Mouse (Mus musculus) ES-Bruce4 (cell line): Measurements from ENCODE around the gene Tmem151b. TPM values are rescaled to one million over a fixed set of nuclear protein-coding genes. Genes with fewer than 3 reads are reported as not detected.
A peak's percentile ranks its signal among the peaks of the same experiment; 100 is the strongest.

Experiments used
- H3K27ac ChIP-seq: 2 replicates; pipeline ENCODE4 v1.5.1; 2012; ENCODE audit warnings: low read length, inconsistent platforms; ENCODE audit not compliant: insufficient read depth
- H3K27me3 ChIP-seq: 2 replicates; pipeline ENCODE4 v1.6.1; 2012; ENCODE audit warnings: mild to moderate bottlenecking, low read length, inconsistent platforms; ENCODE audit not compliant: control insufficient read depth, poor library complexity, insufficient read depth, severe bottlenecking
- H3K36me3 ChIP-seq: 2 replicates; pipeline ENCODE4 v1.6.1; 2012; ENCODE audit warnings: inconsistent platforms, mild to moderate bottlenecking, low read length, moderate library complexity; ENCODE audit not compliant: control insufficient read depth, poor library complexity, insufficient read depth, severe bottlenecking
- H3K4me1 ChIP-seq: one replicate; pipeline ENCODE4 v1.8.1; 2011; ENCODE audit warnings: low read length; ENCODE audit not compliant: control insufficient read depth, insufficient read depth
- H3K4me3 ChIP-seq: 2 replicates; pipeline ENCODE4 v1.5.1; 2011; ENCODE audit warnings: low read depth, mild to moderate bottlenecking, low read length
- H3K9ac ChIP-seq: 2 replicates; pipeline ENCODE4 v1.6.1; 2012; ENCODE audit warnings: low read depth, mild to moderate bottlenecking, inconsistent platforms; ENCODE audit not compliant: poor library complexity, severe bottlenecking
- H3K9me3 ChIP-seq: replicated peaks from 2 replicates; pipeline ENCODE4 v1.6.1; 2012; ENCODE audit warnings: mild to moderate bottlenecking, low read length, inconsistent platforms; ENCODE audit not compliant: control insufficient read depth, poor library complexity, insufficient read depth, severe bottlenecking
- CTCF ChIP-seq: IDR thresholded peaks from one replicate; pipeline ENCODE4 v1.8.1; 2011; ENCODE audit warnings: low read depth, low read length
- EP300 ChIP-seq: IDR thresholded peaks from 2 replicates; pipeline ENCODE4 v1.6.1; 2011; ENCODE audit warnings: low read depth, low read length; ENCODE audit not compliant: insufficient read depth
- POLR2A ChIP-seq: IDR thresholded peaks from one replicate; pipeline ENCODE4 v1.8.1; 2011; ENCODE audit warnings: low read length; ENCODE audit not compliant: insufficient read depth
- polyA plus RNA-seq: library from polyadenylated mRNA; stranded (reverse); fragments of >200 nt; gene quantifications from 2 replicates; pipeline ENCODE4 v1.2.4, GENCODE M21; 2011; ENCODE audit warnings: low read depth; ENCODE audit not compliant: missing spikeins, insufficient read depth, insufficient read length

The Tmem151b gene
- polyA plus RNA-seq, 1 experiment, result 1.5 TPM

DNA sequence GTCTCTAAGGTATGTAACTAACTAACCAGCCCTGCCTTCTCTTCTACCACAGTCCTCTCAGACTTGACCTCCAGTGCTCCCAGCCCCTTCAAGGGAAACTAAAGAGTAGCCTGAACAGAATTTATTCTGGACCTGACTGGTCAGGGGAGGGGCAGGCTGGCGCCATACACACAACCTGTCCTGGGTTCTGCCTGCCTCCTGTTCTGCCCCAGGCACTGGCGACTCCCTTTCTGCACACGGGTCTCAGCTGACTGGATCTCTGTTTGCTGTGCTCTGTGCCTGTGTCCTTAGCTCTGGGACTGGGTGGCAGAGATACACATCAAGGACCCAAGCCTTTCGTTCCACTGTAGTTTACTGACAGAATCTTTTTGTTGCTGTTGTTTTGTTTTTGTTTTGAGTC lies 30.1 kb upstream of the Tmem151b start:
- Histone ChIP-seq H3K27ac (peak overlapping the region; percentile 65), H3K9me3 (no peaks in the 10 kb centered on the region)
- TF ChIP-seq POLR2A (no peak), CTCF (no peak), EP300 (peak; percentile 77; the same call in 1 of the 2 replicates)

DNA sequence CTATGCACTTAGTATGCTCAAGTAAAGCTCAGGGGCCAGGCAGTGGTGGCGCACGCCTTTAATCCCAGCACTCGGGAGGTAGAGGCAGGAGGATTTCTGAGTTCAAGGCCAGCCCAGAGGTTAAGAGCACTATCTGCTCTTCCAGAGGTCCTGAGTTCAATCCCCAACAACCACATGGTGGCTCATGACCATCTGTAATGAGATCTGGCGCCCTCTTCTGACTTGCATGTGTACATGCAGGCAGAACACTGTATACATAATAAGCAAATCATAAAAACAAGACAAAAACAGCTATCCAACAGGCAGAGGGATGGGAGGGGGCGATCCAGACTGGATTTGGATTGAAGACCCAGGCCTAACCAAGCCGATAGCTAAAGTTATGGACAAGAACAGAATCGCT lies 29.4 kb upstream of the Tmem151b start:
- Histone ChIP-seq H3K27ac (peak overlapping the region; percentile 65), H3K27me3 (no peaks in the 10 kb centered on the region), H3K9ac (peak overlapping the region; percentile 25; the same call in 1 of the 2 replicates), H3K4me1 (peaks cover 4% of the 10 kb centered on the region), H3K9me3 (no peaks in the 10 kb centered on the region), H3K4me3 (no peak overlapping the region), H3K36me3 (no peaks in the 10 kb centered on the region)
- TF ChIP-seq CTCF, result peak; percentile 19
- TF ChIP-seq POLR2A, result no peak
- TF ChIP-seq EP300, result no peak

More for the DNA sequence above, 30.1 kb upstream of the Tmem151b start:
- H3K36me3 ChIP-seq, result no peaks in the 10 kb centered on the region
- peak overlapping the region; percentile 25 for H3K9ac ChIP-seq
- no peaks in the 10 kb centered on the region for H3K27me3 ChIP-seq
- peaks cover 4% of the 10 kb centered on the region for H3K4me1 ChIP-seq
- H3K4me3 ChIP-seq, result no peak overlapping the region

DNA sequence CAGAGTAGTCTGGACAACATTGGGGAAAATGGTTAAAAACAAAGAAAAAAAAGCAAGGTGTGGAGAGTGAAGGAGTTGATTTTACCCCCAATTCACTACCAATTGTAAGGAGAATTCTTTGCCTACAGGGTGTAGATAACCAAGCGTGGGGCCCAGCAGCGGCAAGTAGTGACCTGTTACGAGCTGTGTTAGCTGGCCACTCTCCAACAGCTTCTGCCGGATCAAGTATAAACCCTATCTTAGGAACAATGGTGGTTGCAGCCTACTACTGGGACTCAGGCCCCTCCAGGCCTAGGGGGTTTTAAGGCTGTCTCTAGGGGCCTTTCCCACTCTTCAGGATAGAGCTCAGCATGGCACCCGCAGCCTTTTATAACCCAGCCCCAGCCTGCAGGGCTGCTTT lies 28.8 kb upstream of the Tmem151b start:
- Histone ChIP-seq H3K36me3 (no peaks in the 10 kb centered on the region), H3K9me3 (no peaks in the 10 kb centered on the region), H3K27ac (peak overlapping the region; percentile 33), H3K4me3 (no peak overlapping the region), H3K27me3 (no peaks in the 10 kb centered on the region), H3K4me1 (peaks cover 4% of the 10 kb centered on the region), H3K9ac (no peak overlapping the region)
- no peak for TF ChIP-seq EP300
- TF ChIP-seq CTCF, result no peak
- no peak for TF ChIP-seq POLR2A

DNA sequence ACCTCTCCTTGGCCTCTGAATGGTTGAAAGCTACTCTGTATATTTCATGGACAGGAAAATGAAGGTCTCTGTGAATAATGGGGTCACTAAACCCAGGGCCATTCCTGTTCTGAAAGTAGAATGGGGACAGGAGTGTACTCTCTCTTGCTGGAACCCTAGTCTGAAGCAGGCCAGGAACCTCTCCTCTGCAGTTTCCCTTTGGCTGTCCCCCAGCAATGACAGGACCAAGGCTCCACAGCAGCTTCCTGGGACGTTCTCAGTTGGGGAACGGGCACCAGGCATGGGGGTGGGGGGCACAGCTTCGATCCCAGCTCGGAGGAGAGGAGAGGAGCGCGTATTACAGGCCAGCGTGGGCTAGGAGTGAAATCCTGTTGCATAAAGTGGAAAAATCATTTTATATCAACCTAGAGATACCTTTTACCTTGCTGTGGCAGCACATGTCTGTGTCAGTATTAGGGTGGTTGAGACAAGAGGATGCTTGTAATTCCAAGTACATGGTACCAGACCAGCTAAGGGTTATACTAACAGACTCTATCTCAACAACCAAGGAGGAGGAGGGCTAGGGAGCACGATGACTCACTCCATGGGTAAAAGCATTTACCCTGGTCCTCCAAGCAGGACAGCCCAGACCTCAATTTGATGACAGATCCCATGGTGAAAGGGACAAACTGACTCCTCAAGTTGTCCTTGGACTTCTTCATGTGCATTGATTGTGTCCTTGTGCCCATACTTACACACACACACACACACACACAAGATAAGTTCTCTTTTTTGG lies 25.8 kb upstream of the Tmem151b start:
- Histone ChIP-seq H3K9ac (no peak overlapping the region), H3K9me3 (no peaks in the 10 kb centered on the region), H3K36me3 (peaks cover 19% of the 10 kb centered on the region), H3K27me3 (no peaks in the 10 kb centered on the region), H3K4me3 (no peak overlapping the region), H3K27ac (peak overlapping the region; percentile 71), H3K4me1 (peaks cover 3% of the 10 kb centered on the region)
- TF ChIP-seq POLR2A, result no peak
- no peak for TF ChIP-seq CTCF
- TF ChIP-seq EP300, result no peak

DNA sequence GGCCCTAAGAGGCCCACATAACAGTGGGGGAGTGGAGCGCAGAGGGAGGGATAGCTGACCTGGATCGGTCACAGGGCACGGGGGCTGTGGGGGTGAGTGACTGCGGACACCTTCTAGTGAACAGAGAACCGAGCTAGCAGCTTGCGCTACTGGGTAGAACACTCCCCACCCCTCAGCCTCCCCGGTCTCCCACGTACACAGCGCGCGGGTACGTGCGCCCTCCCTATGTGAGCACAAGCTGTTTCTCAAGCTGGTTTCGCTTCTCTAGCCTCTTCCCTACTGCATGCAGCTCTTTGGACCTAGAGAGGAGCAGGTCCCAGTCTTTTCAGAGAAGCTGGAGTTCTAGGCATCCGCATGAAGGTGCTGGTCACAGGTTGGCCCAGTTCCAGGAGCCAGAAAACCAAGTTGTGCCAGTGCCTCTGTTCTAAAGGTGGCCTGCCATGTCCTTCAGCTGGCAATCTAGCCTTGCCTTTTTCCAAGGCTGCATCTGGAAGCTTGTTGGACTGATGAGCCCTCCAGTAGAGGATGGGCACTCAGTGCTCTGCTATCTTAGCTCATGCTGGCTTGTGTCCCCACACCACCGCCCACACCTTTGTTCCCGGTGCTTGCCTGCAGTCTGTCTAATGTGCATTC lies 24.8 kb upstream of the Tmem151b start:
- H3K27me3 ChIP-seq, result no peaks in the 10 kb centered on the region
- TF ChIP-seq POLR2A, result no peak
- no peak for TF ChIP-seq EP300
- TF ChIP-seq CTCF, result no peak
- H3K9me3 ChIP-seq, result no peaks in the 10 kb centered on the region

DNA sequence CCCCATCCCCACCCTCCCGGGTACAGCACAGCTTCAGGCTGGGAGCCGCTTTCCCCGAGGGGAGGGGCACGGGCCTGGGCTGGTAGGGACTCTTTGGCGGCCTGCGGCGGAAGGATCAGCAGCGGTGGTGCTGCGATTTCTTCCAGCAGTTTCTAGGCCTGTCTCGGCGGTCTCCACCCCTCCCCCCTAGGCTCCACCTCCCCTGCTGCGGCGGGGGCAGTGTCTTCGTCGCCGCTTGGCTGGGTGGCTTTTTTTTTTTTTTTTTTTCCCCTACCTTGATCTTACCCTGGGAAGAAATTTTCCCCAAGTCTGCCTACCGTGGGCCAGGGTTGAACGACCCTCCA lies 24.3 kb upstream of the Tmem151b start:
- H3K9me3 ChIP-seq, result no peaks in the 10 kb centered on the region
- peak overlapping the region; percentile 84 for H3K4me3 ChIP-seq
- H3K9ac ChIP-seq, result peak overlapping the region; percentile 99
- TF ChIP-seq POLR2A (peak; percentile 52), CTCF (no peak), EP300 (peak; percentile 93)
- H3K36me3 ChIP-seq, result peaks cover 35% of the 10 kb centered on the region
- no peaks in the 10 kb centered on the region for H3K27me3 ChIP-seq
- peak overlapping the region; percentile 71 for H3K27ac ChIP-seq
- no peaks in the 10 kb centered on the region for H3K4me1 ChIP-seq

More for the DNA sequence above, 24.8 kb upstream of the Tmem151b start:
- Histone ChIP-seq H3K4me1 (no peaks in the 10 kb centered on the region), H3K36me3 (peaks cover 30% of the 10 kb centered on the region), H3K27ac (peak overlapping the region; percentile 71), H3K9ac (peak overlapping the region; percentile 99), H3K4me3 (peak overlapping the region; percentile 83)
